8 mouse cellular contexts compared by ENCODE assay signal in the genomic region with DNA sequence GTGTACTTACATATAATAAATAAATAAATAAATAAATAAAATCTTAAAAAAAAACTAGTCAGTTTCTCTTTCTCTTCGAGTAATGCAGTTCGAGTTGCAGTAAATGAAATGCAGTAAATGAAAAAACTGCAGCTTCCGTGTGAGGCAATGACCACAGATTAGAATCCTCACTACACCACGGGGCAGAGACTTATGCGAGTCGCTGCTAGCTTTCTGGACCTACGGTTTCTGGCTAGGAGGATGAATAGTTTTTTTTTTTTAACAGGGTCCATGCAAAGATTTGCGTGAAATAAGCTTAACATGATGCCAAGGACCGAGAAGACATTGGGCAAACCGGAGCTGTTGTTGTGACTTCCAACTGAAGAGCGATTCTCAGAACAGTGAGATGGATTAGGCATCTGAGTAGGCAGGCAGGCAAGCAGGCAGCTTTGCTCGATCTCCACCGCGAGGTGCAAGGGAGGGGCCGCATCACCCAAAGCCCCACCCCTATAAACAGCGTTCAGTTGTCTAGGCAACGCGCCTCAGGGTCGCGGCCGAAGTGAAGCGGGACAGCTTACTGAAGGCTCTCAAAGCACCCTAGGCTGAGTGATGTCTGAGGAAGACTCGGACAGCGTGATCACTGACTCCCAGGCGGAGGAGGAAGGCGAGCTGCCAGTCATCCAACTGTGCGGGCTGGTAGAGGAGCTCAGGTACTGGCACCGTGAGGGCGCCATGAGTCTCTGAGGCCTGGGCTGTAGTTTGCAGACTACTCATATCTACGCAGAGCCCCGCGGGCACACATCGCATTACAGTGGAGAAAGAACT. TPM values are rescaled to one million over a fixed set of nuclear protein-coding genes. Genes with fewer than 3 reads are reported as not detected.
DNase-seq lines count a peak whose midpoint lies in the region; ATAC-seq and TF ChIP-seq lines count a peak whose summit lies in the region.

A gene (plus strand): TSS at position 502 of the 804 bp plus-strand sequence.

- intact Hi-C loops in heart, postnatal 10 days (cut with DNase I), result no loop called here

- H3K9me3 ChIP-seq in ES-Bruce4 (replicated peaks; ENCODE audit: control insufficient read depth, insufficient read depth, low read length, poor library complexity, severe bottlenecking), result no peaks in the 10 kb centered on the region
- H3K9me3 ChIP-seq in liver, postnatal 0 days (ENCODE audit: low read length), result no peaks in the 10 kb centered on the region
- no peaks in the 10 kb centered on the region for H3K9me3 ChIP-seq in neural tube, embryonic 11.5 days (ENCODE audit: control insufficient read depth, low read length)

- DNase-seq in c-Kit-positive CD71-negative TER-119-negative erythroid progenitor cells, embryonic 14.5 days (ENCODE audit: low read depth), result peak; percentile 37
- peak; percentile 54 to 62 for DNase-seq in heart, postnatal 10 days
- DNase-seq in layer of hippocampus, adult 18-20 months (ENCODE audit: low spot score in 2 of 2), result peak; percentile 33 to 67
- peak; percentile 38 for DNase-seq in liver, postnatal 0 days
- DNase-seq in neural tube, embryonic 11.5 days (ENCODE audit: low spot score), result peak; percentile 75
- peak; percentile 46 for DNase-seq in telencephalon, adult 2 months (ENCODE audit: low read depth, low spot score)

- ATAC-seq in erythroid progenitor cell, adult 5-6 weeks (replicated peaks; ENCODE audit: low FRiP score, poor library complexity, severe bottlenecking), result peak; percentile 69
- peak; percentile 54; the same call in 1 of the 2 replicates for ATAC-seq in liver, postnatal 0 days
- ATAC-seq in neural tube, embryonic 11.5 days (ENCODE audit: insufficient read depth, low FRiP score, low TSS enrichment), result peak; percentile 71

- no peak within 1 kb of the TSS for H3K27ac ChIP-seq in ES-Bruce4 (ENCODE audit: insufficient read depth, low read length)
- no peak within 1 kb of the TSS for H3K27ac ChIP-seq in liver, postnatal 0 days (ENCODE audit: low read depth)
- H3K27ac ChIP-seq in neural tube, embryonic 11.5 days (ENCODE audit: low read depth, low read length), result no peak within 1 kb of the TSS

- no peaks in the 10 kb centered on the region for H3K4me1 ChIP-seq in ES-Bruce4 (ENCODE audit: control insufficient read depth, insufficient read depth, low read length)
- H3K4me1 ChIP-seq in liver, postnatal 0 days (ENCODE audit: insufficient read depth), result peaks cover 5% of the 10 kb centered on the region
- H3K4me1 ChIP-seq in neural tube, embryonic 11.5 days (ENCODE audit: control insufficient read depth, insufficient read depth, low read length), result no peaks in the 10 kb centered on the region

- WGBS in liver, postnatal 0 days (ENCODE audit: insufficient replicate concordance), result 8% methylated on average over 33 of the region's 33 CpGs
- 8% methylated on average over 33 of the region's 33 CpGs for WGBS in neural tube, embryonic 11.5 days

- TF ChIP-seq CTCF in ES-Bruce4 (IDR thresholded peaks at IDR 0.05; ENCODE audit: low read depth, low read length), result no peak
- TF ChIP-seq CTCF in liver, postnatal 0 days (IDR thresholded peaks at IDR 0.05; ENCODE audit: low read depth), result no peak

- TF ChIP-seq EP300 in ES-Bruce4 (IDR thresholded peaks at IDR 0.05; ENCODE audit: insufficient read depth, low read depth, low read length), result no peak
- no peak for TF ChIP-seq EP300 in liver, postnatal 0 days (IDR thresholded peaks at IDR 0.05; ENCODE audit: low read depth)

- no peaks in the 10 kb centered on the region for H3K27me3 ChIP-seq in ES-Bruce4 (ENCODE audit: control insufficient read depth, insufficient read depth, low read length, poor library complexity, severe bottlenecking)
- no peaks in the 10 kb centered on the region for H3K27me3 ChIP-seq in liver, postnatal 0 days (ENCODE audit: insufficient read depth, low read length)
- no peaks in the 10 kb centered on the region for H3K27me3 ChIP-seq in neural tube, embryonic 11.5 days (ENCODE audit: control insufficient read depth, insufficient read depth, low read length)

- no peak for TF ChIP-seq POLR2A in ES-Bruce4 (IDR thresholded peaks at IDR 0.05; ENCODE audit: insufficient read depth, low read length)

- H3K9ac ChIP-seq in ES-Bruce4 (ENCODE audit: low read depth, poor library complexity, severe bottlenecking), result no peak within 1 kb of the TSS
- H3K9ac ChIP-seq in liver, postnatal 0 days (replicated peaks), result peak within 1 kb of the TSS; percentile 48
- H3K9ac ChIP-seq in neural tube, embryonic 11.5 days (ENCODE audit: low read length), result peak within 1 kb of the TSS; percentile 41

- peak within 1 kb of the TSS; percentile 69 for H3K4me2 ChIP-seq in liver, postnatal 0 days (ENCODE audit: low read depth, low read length)
- peak within 1 kb of the TSS; percentile 63 for H3K4me2 ChIP-seq in neural tube, embryonic 11.5 days (ENCODE audit: low read depth)

- peak within 1 kb of the TSS; percentile 68 for H3K4me3 ChIP-seq in ES-Bruce4 (ENCODE audit: low read depth, low read length)
- peak within 1 kb of the TSS; percentile 35 for H3K4me3 ChIP-seq in liver, postnatal 0 days (ENCODE audit: low read depth, low read length)
- peak within 1 kb of the TSS; percentile 38 for H3K4me3 ChIP-seq in neural tube, embryonic 11.5 days (ENCODE audit: low read depth, low read length)

- H3K36me3 ChIP-seq in ES-Bruce4 (ENCODE audit: control insufficient read depth, insufficient read depth, low read length, poor library complexity, severe bottlenecking), result no peaks in the 10 kb centered on the region
- no peaks in the 10 kb centered on the region for H3K36me3 ChIP-seq in liver, postnatal 0 days (replicated peaks; ENCODE audit: insufficient read depth, low read length)
- H3K36me3 ChIP-seq in neural tube, embryonic 11.5 days (ENCODE audit: control insufficient read depth, insufficient read depth, low read length), result no peaks in the 10 kb centered on the region

RNA-seq across cellular contexts. Expression of the gene that starts here (rescaled TPM):
- polyA plus RNA-seq in ES-Bruce4 (2011; ENCODE audit: insufficient read depth, insufficient read length, low read depth, missing spikeins), result 0.52 and 1.9 TPM in 2 replicates
- not detected in 2 replicates for total RNA-seq in erythroid progenitor cell, adult 5-6 weeks (2015; ENCODE audit: low replicate concordance)
- total RNA-seq in erythroid progenitor cell, adult 5-6 weeks (2017; ENCODE audit: low replicate concordance), result 2.7 TPM in 1 of 2 replicates, not detected in the other
- under 1 TPM in 1 of 2 experiments, not detected in 1; 0.32 TPM for total RNA-seq in heart, postnatal 10 days (2021)
- total RNA-seq in layer of hippocampus, adult 18-20 months (2021), result 1 to 10 TPM; 1.6 to 1.8 TPM
- polyA plus RNA-seq in liver, postnatal 0 days (2015; fragmentation: Nextera tagmentation; extraction: Ambion mirVana), result not detected in 2 replicates
- polyA plus RNA-seq in neural tube, embryonic 11.5 days (2014; fragmentation: Nextera tagmentation; extraction: Ambion mirVana), result 0.17 and 0.43 TPM in 2 replicates

Comparison
In these comparisons a context has a peak if more than half of its experiments do, and no peak if none do; other contexts are left out.
1. Peak in DNase-seq in heart, postnatal 10 days; RNA of the gene not detected or under 1 TPM.
2. Peak in DNase-seq, ATAC-seq, H3K4me3 ChIP-seq, H3K9ac ChIP-seq and H3K4me2 ChIP-seq in liver, postnatal 0 days; RNA of the gene not detected or under 1 TPM.
3. Peak in DNase-seq, ATAC-seq, H3K4me3 ChIP-seq, H3K9ac ChIP-seq and H3K4me2 ChIP-seq in neural tube, embryonic 11.5 days; RNA of the gene not detected or under 1 TPM.